Mouse (Mus musculus) hindbrain, embryonic 11.5 days (tissue): ENCODE measurements around the gene Clec2g. TPM values are rescaled to one million over a fixed set of nuclear protein-coding genes. Genes with fewer than 3 reads are reported as not detected.
"Not testable (repeated sequence)": the region's sequence is repeated elsewhere in the genome, so short reads cannot be mapped to it uniquely, and the experiment has no call there.

Source experiments
- ATAC-seq: fragments of 200-750 bp; cut with Nextera tagmentation; 2 replicates; pipeline ENCODE4 v1.8.0; 2017; ENCODE audit warnings: mild to moderate bottlenecking, moderate TSS enrichment, moderate library complexity; ENCODE audit not compliant: low FRiP score
- DNase-seq: peaks from one replicate; pipeline ENCODE4 v3.0.0-alpha.2; 2015; ENCODE audit warnings: low spot score
- H3K27ac ChIP-seq: fragments of 300-500 bp; sonication (generic); 2 replicates; pipeline ENCODE4 v1.5.1; 2014; ENCODE audit warnings: mild to moderate bottlenecking, low read depth, low read length
- H3K27me3 ChIP-seq: fragments of 300-500 bp; sonication (generic); 2 replicates; pipeline ENCODE4 v1.6.1; 2014; ENCODE audit warnings: mild to moderate bottlenecking, low read length, moderate library complexity, mixed read lengths; ENCODE audit not compliant: control insufficient read depth, insufficient read depth
- H3K36me3 ChIP-seq: fragments of 300-500 bp; sonication (generic); 2 replicates; pipeline ENCODE4 v1.6.1; 2014; ENCODE audit warnings: mild to moderate bottlenecking, low read length, moderate library complexity, mixed read lengths; ENCODE audit not compliant: control insufficient read depth, insufficient read depth
- H3K4me1 ChIP-seq: fragments of 300-500 bp; sonication (generic); replicated peaks from 2 replicates; pipeline ENCODE4 v1.6.1; 2014; ENCODE audit warnings: low read length, mixed read lengths; ENCODE audit not compliant: control insufficient read depth, insufficient read depth
- H3K4me2 ChIP-seq: fragments of 300-500 bp; sonication (generic); replicated peaks from 2 replicates; pipeline ENCODE4 v1.6.1; 2014; ENCODE audit warnings: mild to moderate bottlenecking, low read depth, low read length
- H3K4me3 ChIP-seq: fragments of 300-500 bp; sonication (generic); 2 replicates; pipeline ENCODE4 v1.5.1; 2014; ENCODE audit warnings: low read depth, low read length
- H3K9ac ChIP-seq: fragments of 300-500 bp; sonication (generic); 2 replicates; pipeline ENCODE4 v1.6.1; 2014; ENCODE audit warnings: low read depth, low read length
- H3K9me3 ChIP-seq: fragments of 300-500 bp; sonication (generic); 2 replicates; pipeline ENCODE4 v1.6.1; 2016; ENCODE audit warnings: low read length; ENCODE audit not compliant: control insufficient read depth
- WGBS: fragments of 180-500 bp; shearing (Covaris S2); extraction: QIAGEN DNeasy Blood & Tissue Kit; methylation state at CpG from one replicate; pipeline ENCODE4 v1.1.7; 2014; 5-methylcytosine and 5-hydroxymethylcytosine counted together
- polyA plus RNA-seq: library from polyadenylated mRNA; unstranded; fragments of >200 nt; fragmentation: Nextera tagmentation; extraction: Ambion mirVana; gene quantifications from 2 replicates; pipeline ENCODE4 v1.2.1, GENCODE M21; 2014

Gene Clec2g
- not detected in 2 replicates for polyA plus RNA-seq

DNA sequence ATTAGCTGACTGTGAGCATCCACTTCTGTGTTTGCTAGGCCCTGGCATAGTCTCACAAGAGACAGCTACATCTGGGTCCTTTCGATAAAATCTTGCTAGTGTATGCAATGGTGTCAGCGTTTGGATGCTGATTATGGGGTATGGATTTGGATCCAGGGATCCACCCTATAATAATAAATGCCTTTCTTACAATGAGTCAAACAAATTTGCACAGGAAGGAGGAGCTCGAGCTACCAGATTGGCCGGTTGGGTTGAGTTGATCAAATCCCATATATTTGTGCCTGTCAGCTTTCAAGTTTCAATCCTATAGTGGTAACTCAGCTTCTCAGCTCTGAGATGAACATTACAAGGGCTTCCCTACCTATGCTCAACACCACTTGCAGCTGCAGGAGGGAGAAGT, at the start of gene Clec2g:
Gene Clec2g (plus strand): TSS at position 301 of the 400 bp plus-strand sequence.
- not testable (repeated sequence) for H3K27ac ChIP-seq

GRCm38 (mm10) chr6:128887091-128887790, 46.9 kb upstream of the Clec2g start, which contains the start of gene Clec2i:
TSS of gene Clec2i (plus strand) at chr6:128887588.
- not testable (repeated sequence) for H3K4me3 ChIP-seq, H3K27me3 ChIP-seq, H3K4me1 ChIP-seq, H3K4me2 ChIP-seq, H3K9ac ChIP-seq, H3K27ac ChIP-seq, H3K36me3 ChIP-seq, ATAC-seq, H3K9me3 ChIP-seq, DNase-seq
- 85% methylated on average over 5 of the region's 6 CpGs for WGBS

More for the DNA sequence above, at the start of gene Clec2g:
- H3K4me1 ChIP-seq, H3K9ac ChIP-seq, H3K4me2 ChIP-seq, H3K9me3 ChIP-seq, H3K4me3 ChIP-seq, DNase-seq, H3K36me3 ChIP-seq, H3K27me3 ChIP-seq, ATAC-seq: not testable (repeated sequence)
- WGBS: 95% methylated on average over 4 of the region's 4 CpGs

GRCm38 (mm10) chr6:128888834-128889233, 45.3 kb upstream of the Clec2g start:
- no peak overlapping the region for H3K4me2 ChIP-seq
- 88% methylated on average over 5 of the region's 5 CpGs for WGBS

GRCm38 (mm10) chr6:128890948-128891355, 43.2 kb upstream of the Clec2g start, which contains the start of gene BC035044:
TSS of gene BC035044 (minus strand) at chr6:128891126.
- Histone ChIP-seq H3K9ac (no peak within 1 kb of the TSS), H3K9me3 (no peaks in the 10 kb centered on the region), H3K4me3 (no peak within 1 kb of the TSS), H3K27ac (no peak within 1 kb of the TSS), H3K27me3 (no peaks in the 10 kb centered on the region), H3K4me1 (no peaks in the 10 kb centered on the region), H3K36me3 (no peaks in the 10 kb centered on the region), H3K4me2 (no peak within 1 kb of the TSS)
- DNase-seq: no peak
- no peak for ATAC-seq
- 73% methylated on average over 2 of the region's 2 CpGs for WGBS

More at GRCm38 (mm10) chr6:128888834-128889233, 45.3 kb upstream of the Clec2g start:
- no peak overlapping the region for H3K4me3 ChIP-seq
- ATAC-seq: no peak
- no peak overlapping the region for H3K9ac ChIP-seq
- DNase-seq: no peak
- no peaks in the 10 kb centered on the region for H3K36me3 ChIP-seq
- H3K4me1 ChIP-seq: no peaks in the 10 kb centered on the region
- no peaks in the 10 kb centered on the region for H3K9me3 ChIP-seq
- H3K27me3 ChIP-seq: no peaks in the 10 kb centered on the region
- no peak overlapping the region for H3K27ac ChIP-seq

DNA sequence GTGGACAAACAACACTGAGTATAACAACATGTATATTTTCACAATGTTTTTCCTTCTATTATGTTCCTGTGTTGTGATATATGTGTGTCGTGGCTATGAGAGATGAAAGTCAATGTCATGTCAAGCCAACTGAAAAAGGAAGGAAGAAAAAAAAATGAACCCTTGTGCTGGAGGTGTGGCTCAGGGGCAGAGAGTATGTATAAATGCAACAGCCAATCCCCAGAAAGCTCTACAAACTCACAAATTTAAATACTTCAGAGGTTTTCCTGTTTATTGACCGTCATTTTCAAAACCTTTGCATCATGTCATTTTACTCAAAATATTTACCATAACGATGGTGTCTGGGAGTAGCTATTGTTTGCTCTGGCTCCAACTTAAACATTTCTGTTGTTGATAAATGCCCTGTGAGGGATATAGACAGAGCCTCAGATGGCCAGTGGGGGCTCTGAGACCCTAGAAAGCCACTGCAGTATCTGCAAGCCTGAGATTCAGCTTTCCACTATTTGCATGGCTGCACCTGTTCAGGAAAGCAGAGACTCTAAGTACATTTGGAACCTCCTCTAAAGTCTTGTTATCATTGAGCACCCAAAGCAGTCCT, 38.7 kb upstream of the Clec2g start:
- 84% methylated on average over 3 of the region's 3 CpGs for WGBS

DNA sequence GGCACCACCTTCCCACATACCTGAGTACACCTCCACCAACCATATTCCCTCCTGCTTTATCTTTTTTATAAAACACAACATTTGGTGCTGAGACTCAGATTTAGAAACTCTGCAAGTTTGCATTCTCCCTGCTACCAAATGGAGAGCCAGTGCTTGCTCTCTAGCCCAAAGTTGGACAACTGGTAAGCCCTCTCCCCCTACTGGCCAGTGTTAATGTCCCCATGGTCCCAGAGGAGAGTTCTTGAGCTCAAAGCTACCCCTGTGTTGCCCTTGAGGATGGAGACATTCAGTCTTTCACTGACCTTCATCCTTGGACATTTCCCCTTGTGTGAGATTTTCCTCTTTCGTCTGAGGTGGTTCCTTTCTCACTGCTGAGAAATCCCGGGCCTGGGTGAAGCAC, 34.1 kb upstream of the Clec2g start:
- H3K9ac ChIP-seq: no peak overlapping the region
- H3K4me1 ChIP-seq: no peaks in the 10 kb centered on the region
- no peak overlapping the region for H3K4me3 ChIP-seq
- H3K27ac ChIP-seq: no peak overlapping the region
- 91% methylated on average over 2 of the region's 2 CpGs for WGBS
- ATAC-seq (no peak), DNase-seq (no peak)
- no peaks in the 10 kb centered on the region for H3K36me3 ChIP-seq
- no peak overlapping the region for H3K4me2 ChIP-seq
- H3K27me3 ChIP-seq: no peaks in the 10 kb centered on the region
- H3K9me3 ChIP-seq: no peaks in the 10 kb centered on the region

More for the DNA sequence above, 38.7 kb upstream of the Clec2g start:
- Histone ChIP-seq H3K4me1 (no peaks in the 10 kb centered on the region), H3K36me3 (no peaks in the 10 kb centered on the region), H3K9ac (no peak overlapping the region), H3K27ac (no peak overlapping the region), H3K9me3 (no peaks in the 10 kb centered on the region), H3K27me3 (no peaks in the 10 kb centered on the region), H3K4me3 (no peak overlapping the region), H3K4me2 (no peak overlapping the region)
- ATAC-seq (no peak), DNase-seq (no peak)

- not testable (repeated sequence) for H3K4me1 ChIP-seq, DNase-seq, H3K4me3 ChIP-seq, H3K4me2 ChIP-seq, H3K36me3 ChIP-seq, H3K27ac ChIP-seq, H3K9ac ChIP-seq, H3K27me3 ChIP-seq, H3K9me3 ChIP-seq
- ATAC-seq: peak; percentile 35; the same call in 1 of the 2 replicates
- WGBS: 86% methylated on average over 5 of the region's 6 CpGs
Measured at GRCm38 (mm10) chr6:128900796-128901552, 33.2 kb upstream of the Clec2g start.

DNA sequence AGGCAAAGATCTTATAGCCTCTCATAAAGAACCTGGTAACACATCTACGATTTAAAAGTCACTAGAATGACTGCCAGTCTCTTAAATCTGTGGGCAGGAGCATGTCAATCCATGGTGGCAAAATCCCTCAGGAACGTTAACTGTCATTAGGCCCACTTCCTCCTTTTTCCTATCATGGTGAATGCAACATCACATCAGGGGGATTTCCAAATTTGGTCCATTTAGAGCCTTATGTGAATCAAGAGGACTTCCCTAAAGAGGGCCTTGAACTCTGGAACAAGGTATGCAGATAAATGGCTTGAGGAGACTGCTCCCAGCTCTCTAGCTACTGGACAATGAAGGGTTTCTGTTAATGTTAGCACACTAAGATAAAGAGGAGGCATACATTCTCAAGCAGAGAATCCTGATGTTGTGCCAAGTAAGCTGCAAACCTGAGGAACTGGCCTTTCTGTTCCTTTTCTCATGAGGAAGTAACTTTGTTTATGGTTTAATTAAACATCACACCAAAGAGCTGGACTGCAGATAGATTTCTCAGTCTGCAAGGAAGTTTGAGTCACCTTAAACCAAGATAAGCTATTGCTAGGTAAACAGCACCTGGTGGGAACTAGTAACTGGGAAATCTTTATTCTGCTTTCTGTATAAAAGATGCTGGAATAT, 20.5 kb upstream of the Clec2g start:
- no peaks in the 10 kb centered on the region for H3K27me3 ChIP-seq
- WGBS: 82% methylated on average over 2 of the region's 2 CpGs
- H3K4me2 ChIP-seq: no peak overlapping the region
- H3K27ac ChIP-seq: no peak overlapping the region
- DNase-seq: no peak
- no peaks in the 10 kb centered on the region for H3K4me1 ChIP-seq
- ATAC-seq: no peak
- H3K9ac ChIP-seq: no peak overlapping the region
- no peak overlapping the region for H3K4me3 ChIP-seq
- H3K36me3 ChIP-seq: no peaks in the 10 kb centered on the region
- no peaks in the 10 kb centered on the region for H3K9me3 ChIP-seq
